Mouse (Mus musculus) lung, postnatal 0 days (tissue): ENCODE results near the gene Tgfbr3l.

Source experiments
- CTCF ChIP-seq: IDR thresholded peaks from 2 replicates; pipeline ENCODE4 v1.5.1; 2016; ENCODE audit warnings: antibody characterized with exemption, mild to moderate bottlenecking
- EP300 ChIP-seq: IDR thresholded peaks from 2 replicates; pipeline ENCODE4 v1.6.1; 2016; ENCODE audit warnings: antibody characterized with exemption, mild to moderate bottlenecking, control low read depth

- TF ChIP-seq CTCF (no peak), EP300 (no peak)
Measured at GRCm38 (mm10) chr8:4245737-4246136, 2.3 kb upstream of the Tgfbr3l start.
